Mouse (Mus musculus) gastrocnemius, adult 2 months (tissue): ENCODE data around the gene Kmt5c. TPM values are rescaled to one million over a fixed set of nuclear protein-coding genes. Genes with fewer than 3 reads are reported as not detected.
"Not testable (repeated sequence)": the region's sequence is repeated elsewhere in the genome, so short reads cannot be mapped to it uniquely, and the experiment has no call there.

ENCODE experiments used
- DNase-seq: peaks from one replicate; pipeline ENCODE4 v3.0.0; 2022
- H3K27ac ChIP-seq: fragments of 200-600 bp; 2 replicates; pipeline ENCODE4 v1.8.1; 2022; ENCODE audit warnings: mild to moderate bottlenecking
- H3K4me3 ChIP-seq: fragments of 200-600 bp; 2 replicates; pipeline ENCODE4 v1.8.1; 2022; ENCODE audit warnings: mild to moderate bottlenecking, moderate library complexity
- CTCF ChIP-seq: fragments of 200-600 bp; IDR thresholded peaks from 2 replicates; pipeline ENCODE4 v1.8.1; 2022; ENCODE audit warnings: antibody characterized with exemption, mild to moderate bottlenecking, moderate library complexity
- intact Hi-C: fragments of 180-260 bp; cut with DNase I; formaldehyde crosslinking; loops from one replicate; pipeline ENCODE4 v1.15.1; 2025
- total RNA-seq, 2 experiments: library from RNA; stranded (reverse); gene quantifications; 2 replicates each; pipeline ENCODE4 v1.2.3; 2021

Gene Kmt5c
- total RNA-seq, 2 experiments from 2014 or later = 8.0 to 11.5 TPM

DNA sequence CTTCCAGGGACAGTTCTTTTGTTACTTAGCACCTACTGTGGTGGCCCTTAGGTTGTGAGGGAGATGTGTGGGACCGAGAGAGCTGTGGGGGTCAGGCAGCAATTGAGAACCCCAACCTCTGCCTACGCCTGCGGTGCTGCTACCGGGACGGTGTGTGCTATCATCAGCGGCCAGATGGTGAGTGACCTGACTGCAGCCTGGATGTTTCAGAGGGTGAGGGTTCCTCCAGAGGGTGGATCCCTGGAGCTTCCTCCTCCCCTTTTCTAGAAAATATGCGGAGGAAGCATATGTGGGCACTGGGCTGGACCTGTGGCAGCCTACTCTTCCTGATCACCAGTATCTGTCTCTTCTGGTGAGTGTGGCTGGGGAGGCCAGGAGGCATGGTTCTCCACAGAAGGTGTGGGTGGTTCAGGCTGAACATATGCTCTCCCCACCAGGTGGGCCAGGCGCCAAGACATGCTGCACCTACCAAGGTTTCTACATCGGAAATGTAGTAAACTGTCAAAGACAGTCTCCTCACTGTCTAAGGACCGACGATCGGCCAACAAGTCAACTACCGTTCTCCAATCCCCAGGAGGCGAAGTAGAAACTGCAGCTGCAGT, 43.9 kb downstream of the Kmt5c start:
- Histone ChIP-seq H3K27ac (no peak overlapping the region), H3K4me3 (no peak overlapping the region)
- DNase-seq = no peak
- intact Hi-C loops = no loop called here
- TF ChIP-seq CTCF = no peak

DNA sequence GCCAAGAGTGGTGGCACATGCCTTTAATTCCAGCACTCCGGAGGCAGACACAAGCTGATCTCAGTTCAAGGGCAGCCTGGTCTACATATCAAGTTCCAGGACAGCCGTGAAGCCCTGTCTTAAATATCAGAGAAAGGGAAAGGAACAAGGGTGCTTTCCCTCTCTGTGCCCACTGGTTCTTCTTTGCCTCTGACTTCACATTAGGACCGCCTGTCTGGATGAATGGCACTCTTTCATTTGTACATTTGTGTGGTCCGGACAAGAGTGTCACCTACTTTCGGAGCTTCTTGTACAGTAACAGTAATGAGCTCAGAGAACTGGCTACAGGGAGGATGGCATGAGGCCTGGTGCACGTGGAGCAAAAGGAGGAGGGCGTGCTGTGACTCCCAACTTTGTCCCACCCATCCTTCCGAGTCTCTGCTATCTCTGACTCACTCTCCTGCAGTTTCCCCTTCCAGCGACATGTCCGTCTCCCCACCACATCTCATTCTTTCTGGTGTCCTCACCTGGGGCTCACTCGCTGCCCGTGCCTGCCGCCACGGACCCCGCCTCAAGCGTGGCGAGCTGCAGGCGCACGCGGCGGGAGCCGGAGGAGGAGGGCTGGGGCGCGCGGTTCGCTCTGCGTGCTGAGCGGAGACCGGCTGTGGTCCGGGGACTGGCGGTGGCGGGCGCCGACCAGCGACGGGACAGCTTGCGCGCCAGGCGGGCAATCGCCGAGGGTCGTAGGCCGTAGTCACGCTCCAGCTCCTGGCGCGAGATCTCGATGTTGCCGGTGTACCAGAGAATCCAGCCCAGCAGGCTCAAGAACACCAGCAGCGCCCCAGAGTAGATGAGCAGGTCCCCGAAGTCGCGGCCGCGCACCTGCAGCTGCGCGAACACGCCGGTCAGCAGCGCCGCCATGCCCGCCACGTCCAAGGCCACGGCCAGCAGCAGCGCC, 48.9 kb downstream of the Kmt5c start:
- peak; percentile 80 for DNase-seq
- intact Hi-C loops = loop anchor here (1.0 kb wide), 1 partner anchor 48 kb away; the partner anchor contains the start of gene Kmt5c
- peak overlapping the region; percentile 86 for H3K4me3 ChIP-seq
- TF ChIP-seq CTCF = peak; percentile 55
- peak overlapping the region; percentile 88 for H3K27ac ChIP-seq

DNA sequence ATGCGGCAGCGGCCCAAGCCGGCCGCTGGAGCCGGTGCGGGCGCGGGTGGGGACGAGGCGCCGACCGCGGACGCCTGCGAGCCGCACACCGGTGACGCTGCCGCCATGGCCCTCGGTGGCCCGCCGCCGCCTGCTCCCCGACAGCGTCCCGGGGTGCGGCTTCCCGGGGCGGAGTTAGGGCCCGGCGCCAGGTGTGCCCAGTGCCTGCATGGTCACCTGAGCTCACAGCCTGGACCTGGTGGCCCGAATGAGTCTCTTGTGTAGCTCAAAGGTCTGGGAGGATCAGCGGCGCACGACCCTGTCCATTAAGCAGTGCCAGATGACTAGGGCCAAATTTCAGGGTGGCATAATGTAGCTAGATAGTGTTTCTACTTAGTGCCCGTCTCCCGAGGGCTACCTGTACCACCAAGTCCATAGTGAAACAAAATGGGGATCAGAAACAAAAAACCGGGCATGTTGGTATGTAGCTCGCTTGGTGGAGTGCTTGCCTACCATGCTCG, 49.6 kb downstream of the Kmt5c start, which contains the start of gene Tmem238:
Tmem238 (minus strand) TSS at position 221 of the 500 bp plus-strand sequence.
- peak; percentile 89 for DNase-seq
- no peak for TF ChIP-seq CTCF
- intact Hi-C loops = loop anchor here (1.0 kb wide), 1 partner anchor 49 kb away; the partner anchor contains the start of gene Kmt5c
- Histone ChIP-seq H3K4me3 (peak within 1 kb of the TSS; percentile 86), H3K27ac (peak within 1 kb of the TSS; percentile 88)

DNA sequence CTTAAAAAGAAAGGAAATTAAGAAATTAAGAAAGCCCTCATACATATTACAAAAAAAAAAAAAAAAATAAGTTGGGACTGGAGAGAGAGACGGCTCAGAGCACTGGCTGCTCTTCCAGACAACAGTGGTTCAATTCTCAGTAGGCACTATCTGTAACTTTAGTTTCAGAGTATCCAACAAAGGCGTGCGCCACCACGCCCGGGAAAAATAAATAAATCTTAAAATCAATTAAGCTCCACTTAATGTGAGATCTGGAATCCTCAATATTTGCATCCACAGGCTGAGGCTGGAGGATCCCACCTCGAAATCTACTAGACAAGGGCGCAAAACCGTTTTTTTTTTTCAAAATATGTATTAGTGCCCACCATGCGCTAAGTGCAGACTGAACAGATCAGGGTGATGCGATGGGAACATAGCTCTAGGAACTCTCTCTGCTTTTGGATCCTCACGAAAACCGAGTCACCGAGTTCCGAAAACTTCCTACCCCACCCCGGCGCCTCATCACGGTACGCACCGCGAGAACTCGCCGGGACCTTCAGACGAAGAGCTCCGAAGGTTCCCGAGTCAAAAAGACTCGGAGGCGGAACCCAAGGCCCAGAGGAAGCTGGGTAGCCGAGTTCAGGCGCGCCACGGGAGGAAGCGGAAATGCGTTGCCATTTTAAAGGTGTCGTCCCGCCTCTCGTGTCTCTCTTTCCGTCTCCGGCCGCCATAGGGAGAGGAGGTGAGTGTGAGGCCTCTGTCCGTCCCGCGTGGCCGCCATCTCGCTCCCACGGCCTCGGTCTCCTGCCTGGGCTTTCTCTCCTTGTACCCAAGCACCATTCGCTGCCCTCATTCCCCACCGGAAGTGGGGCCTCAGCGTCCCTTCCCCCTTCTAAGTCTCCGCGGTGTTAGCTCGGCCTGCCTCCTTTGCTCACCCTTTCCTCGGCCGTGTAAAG, 52.6 kb downstream of the Kmt5c start, which contains the start of gene Rpl28:
Rpl28 (plus strand) TSS at position 597 of the 935 bp plus-strand sequence.
- peak within 1 kb of the TSS; percentile 97 for H3K4me3 ChIP-seq
- peak; percentile 96 for DNase-seq
- no peak for TF ChIP-seq CTCF
- intact Hi-C loops = loop anchor here (2.0 to 10.0 kb wide), 2 partner anchors 20 to 138 kb away; partner anchors contain the start of genes Ppp6r1 and Ube2s
- H3K27ac ChIP-seq = peak within 1 kb of the TSS; percentile 96

DNA sequence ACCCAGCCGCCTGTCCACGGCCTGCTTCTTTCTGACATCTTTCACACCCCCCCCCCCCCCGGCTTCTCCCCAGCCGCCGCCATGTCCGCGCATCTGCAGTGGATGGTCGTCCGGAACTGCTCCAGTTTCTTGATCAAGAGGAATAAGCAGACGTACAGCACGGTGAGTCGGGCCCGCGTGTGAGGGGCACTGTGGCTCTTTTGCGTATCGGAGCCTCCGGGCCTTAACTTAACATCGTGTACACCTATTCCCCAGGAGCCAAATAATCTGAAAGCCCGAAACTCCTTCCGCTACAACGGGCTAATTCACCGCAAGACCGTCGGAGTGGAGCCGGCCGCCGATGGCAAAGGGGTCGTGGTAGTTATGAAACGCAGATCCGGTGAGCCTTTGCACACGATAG, 53.3 kb downstream of the Kmt5c start:
- intact Hi-C loops = loop anchor here (2.0 to 10.0 kb wide), 2 partner anchors 20 to 138 kb away; partner anchors contain the start of genes Ppp6r1 and Ube2s
- not testable (repeated sequence) for DNase-seq
- peak overlapping the region; percentile 96 for H3K27ac ChIP-seq
- peak overlapping the region; percentile 97 for H3K4me3 ChIP-seq

DNA sequence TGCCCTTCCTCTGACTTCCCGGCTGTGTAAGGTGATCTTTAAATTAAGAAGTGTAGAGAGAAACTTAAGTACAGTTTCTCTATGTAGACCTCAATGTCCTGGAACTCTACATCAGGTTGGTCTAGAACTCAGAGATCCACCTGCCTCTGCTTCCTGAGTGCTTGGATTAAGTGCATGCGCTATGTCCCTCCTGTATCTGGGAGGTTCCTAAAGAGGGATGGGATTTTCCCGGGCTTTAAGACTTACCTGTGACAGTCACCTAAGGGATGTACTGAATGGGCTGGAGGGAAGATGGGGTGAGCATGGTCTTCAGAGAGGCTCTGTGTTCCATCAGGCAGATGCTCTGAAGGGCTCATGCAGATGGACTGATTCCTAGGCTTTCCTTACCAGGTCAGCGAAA, 53.8 kb downstream of the Kmt5c start:
- Histone ChIP-seq H3K4me3 (peak overlapping the region; percentile 97), H3K27ac (peak overlapping the region; percentile 96)
- DNase-seq = no peak
- no peak for TF ChIP-seq CTCF
- intact Hi-C loops = loop anchor here (2.0 to 10.0 kb wide), 2 partner anchors 19 to 139 kb away; partner anchors contain the start of genes Ppp6r1 and Ube2s

GRCm38 (mm10) chr7:4794631-4795168, 54.8 kb downstream of the Kmt5c start:
- intact Hi-C loops = loop anchor here (5.0 to 10.0 kb wide), 2 partner anchors 140 to 172 kb away; partner anchors contain the start of gene Ppp6r1
- no peak overlapping the region for H3K27ac ChIP-seq
- H3K4me3 ChIP-seq = 0 out of 2 replicates have a peak overlapping the region, but pooled peaks have one; percentile 5
- no peak for DNase-seq
- TF ChIP-seq CTCF = no peak

DNA sequence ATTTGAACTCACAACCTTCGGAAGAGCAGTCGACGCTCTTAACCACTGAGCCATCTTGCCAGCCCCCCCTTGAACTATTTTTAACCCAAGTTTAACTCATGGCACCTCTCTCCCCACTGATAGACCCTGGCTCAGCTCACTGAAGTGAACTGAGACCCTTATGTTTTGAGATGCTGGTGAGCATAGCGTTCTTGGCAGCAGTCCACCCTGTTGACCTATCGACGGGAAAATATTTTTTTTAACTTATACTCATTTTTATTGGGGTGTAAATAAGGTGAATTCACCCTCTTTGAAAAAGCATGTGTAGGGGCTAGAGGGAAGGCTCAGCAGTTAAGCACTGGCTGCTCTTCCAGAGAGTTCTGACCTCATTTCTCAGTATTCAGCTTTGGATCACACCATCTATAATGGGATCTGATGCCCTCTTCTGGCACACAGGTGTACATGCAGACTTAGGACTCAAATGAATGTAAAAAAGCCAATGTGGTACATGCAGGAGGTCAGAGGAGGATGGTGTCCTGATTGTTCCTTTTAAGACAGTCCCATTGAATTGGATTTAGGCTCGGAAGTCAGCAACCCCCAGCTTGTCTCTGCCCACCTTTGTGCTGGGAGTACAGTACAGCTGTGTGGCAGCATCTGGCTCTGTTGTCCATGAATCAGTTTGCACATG, 56.0 kb downstream of the Kmt5c start:
- no peak for DNase-seq
- H3K4me3 ChIP-seq = no peak overlapping the region
- peak overlapping the region; percentile 38; the same call in 1 of the 2 replicates for H3K27ac ChIP-seq
- intact Hi-C loops = loop anchor here (5.0 to 10.0 kb wide), 2 partner anchors 141 to 174 kb away; partner anchors contain the start of gene Ppp6r1
- peak; percentile 76 for TF ChIP-seq CTCF

Other genes starting within 250 kb of the Kmt5c start
- gene Ppp1r12c, start 238.4 kb upstream of the Kmt5c start, total RNA-seq = 10 to 100 TPM; 17.8 to 24.8 TPM
- gene Tnnt1, start 223.7 kb upstream of the Kmt5c start, total RNA-seq = 1,000 to 10,000 TPM in 1 of 2 experiments, 100 to 1,000 TPM in 1; 398 to 1,232 TPM
- under 1 TPM in 1 of 2 experiments, not detected in 1; 0.41 TPM for gene Tnni3, start 215.9 kb upstream of the Kmt5c start, total RNA-seq
- gene Dnaaf3, start 207.7 kb upstream of the Kmt5c start, total RNA-seq = not detected
- gene Syt5, start 192.6 kb upstream of the Kmt5c start, total RNA-seq = not detected
- gene Ptprh, start 136.1 kb upstream of the Kmt5c start, total RNA-seq = not detected
- 1 to 10 TPM; 2.6 to 3.3 TPM for gene Tmem86b, start 108.7 kb upstream of the Kmt5c start, total RNA-seq
- 10 to 100 TPM; 45.0 to 51.2 TPM for gene Ppp6r1, start 81.1 kb upstream of the Kmt5c start, total RNA-seq
- 10 to 100 TPM; 23.4 to 29.8 TPM for gene Hspbp1, start 55.0 kb upstream of the Kmt5c start, total RNA-seq
- gene Brsk1, start 49.5 kb upstream of the Kmt5c start, total RNA-seq = under 1 TPM; 0.48 to 0.75 TPM
- gene Tmem150b, start 14.9 kb upstream of the Kmt5c start, total RNA-seq = under 1 TPM in 1 of 2 experiments, not detected in 1; 0.22 TPM
- gene Cox6b2, start 13.0 kb downstream of the Kmt5c start, total RNA-seq = under 1 TPM; 0.51 to 0.78 TPM
- gene Fam71e2, start 31.2 kb downstream of the Kmt5c start, total RNA-seq = not detected
- gene Il11, start 42.7 kb downstream of the Kmt5c start, total RNA-seq = not detected
- gene Tmem190, start 42.8 kb downstream of the Kmt5c start, total RNA-seq = not detected
- 10 to 100 TPM in 1 of 2 experiments, 1 to 10 TPM in 1; 8.0 to 10.6 TPM for gene Tmem238, start 49.5 kb downstream of the Kmt5c start, total RNA-seq
- gene Rpl28, start 52.8 kb downstream of the Kmt5c start, total RNA-seq = 100 to 1,000 TPM; 483 to 569 TPM
- 10 to 100 TPM; 76.4 to 82.7 TPM for gene Ube2s, start 72.5 kb downstream of the Kmt5c start, total RNA-seq
- not detected for gene Shisa7, start 104.6 kb downstream of the Kmt5c start, total RNA-seq
- gene Isoc2b, start 130.1 kb downstream of the Kmt5c start, total RNA-seq = 1 to 10 TPM; 3.9 TPM
- gene Isoc2a, start 137.0 kb downstream of the Kmt5c start, total RNA-seq = 10 to 100 TPM; 26.4 to 33.5 TPM
- gene Gm36210, start 166.4 kb downstream of the Kmt5c start, total RNA-seq = under 1 TPM; 0.17 to 0.38 TPM
- 10 to 100 TPM in 1 of 2 experiments, 1 to 10 TPM in 1; 8.5 to 10.7 TPM for gene Zfp628, start 175.1 kb downstream of the Kmt5c start, total RNA-seq
- gene Nat14, start 181.9 kb downstream of the Kmt5c start, total RNA-seq = 1 to 10 TPM; 2.7 to 5.9 TPM
- 1 to 10 TPM; 4.3 to 8.7 TPM for gene Ssc5d, start 185.7 kb downstream of the Kmt5c start, total RNA-seq
- gene Sbk2, start 224.3 kb downstream of the Kmt5c start, total RNA-seq = 10 to 100 TPM; 36.7 to 77.0 TPM
- 1 to 10 TPM in 1 of 2 experiments, under 1 TPM in 1; 0.46 to 5.2 TPM for gene Sbk3, start 231.1 kb downstream of the Kmt5c start, total RNA-seq